Mouse (Mus musculus) limb, embryonic 15.5 days (tissue): ENCODE results near the gene Gpr161. TPM values are rescaled to one million over a fixed set of nuclear protein-coding genes. Genes with fewer than 3 reads are reported as not detected.

Experiments
- ATAC-seq: fragments of 200-750 bp; cut with Nextera tagmentation; 2 replicates; pipeline ENCODE4 v1.8.0; 2017; ENCODE audit warnings: low read depth, moderate TSS enrichment; ENCODE audit not compliant: insufficient number of reproducible peaks, low FRiP score, low TSS enrichment
- H3K27ac ChIP-seq: fragments of 300-500 bp; sonication (generic); 2 replicates; pipeline ENCODE4 v1.5.1; 2015; ENCODE audit warnings: moderate library complexity, mild to moderate bottlenecking, inconsistent platforms
- H3K27me3 ChIP-seq: fragments of 300-500 bp; sonication (generic); 2 replicates; pipeline ENCODE4 v1.6.1; 2015; ENCODE audit warnings: inconsistent platforms
- H3K36me3 ChIP-seq: fragments of 300-500 bp; sonication (generic); 2 replicates; pipeline ENCODE4 v1.6.1; 2015; ENCODE audit warnings: inconsistent platforms
- H3K4me1 ChIP-seq: fragments of 300-500 bp; sonication (generic); 2 replicates; pipeline ENCODE4 v1.6.1; 2015; ENCODE audit warnings: inconsistent platforms
- H3K4me2 ChIP-seq: fragments of 300-500 bp; sonication (generic); 2 replicates; pipeline ENCODE4 v1.6.1; 2015; ENCODE audit warnings: mild to moderate bottlenecking, inconsistent platforms
- H3K4me3 ChIP-seq: fragments of 300-500 bp; sonication (generic); 2 replicates; pipeline ENCODE4 v1.5.1; 2015; ENCODE audit warnings: mild to moderate bottlenecking, inconsistent platforms
- H3K9ac ChIP-seq: fragments of 300-500 bp; sonication (generic); 2 replicates; pipeline ENCODE4 v1.6.1; 2015; ENCODE audit warnings: inconsistent platforms
- H3K9me3 ChIP-seq: fragments of 300-500 bp; sonication (generic); 2 replicates; pipeline ENCODE4 v1.6.1; 2016; ENCODE audit warnings: inconsistent platforms
- WGBS: fragments of 180-500 bp; shearing (Covaris S2); methylation state at CpG from one replicate; pipeline ENCODE4 v1.1.7; 2015; 5-methylcytosine and 5-hydroxymethylcytosine counted together
- polyA plus RNA-seq: library from polyadenylated mRNA; unstranded; fragments of >200 nt; fragmentation: Nextera tagmentation; extraction: Ambion mirVana; gene quantifications from 2 replicates; pipeline ENCODE4 v1.2.1, GENCODE M21; 2015

Gpr161 gene
- polyA plus RNA-seq, 1 experiment from 2014 or later: 1.3 TPM

- H3K27me3 ChIP-seq: no peaks in the 10 kb centered on the region
- H3K36me3 ChIP-seq: no peaks in the 10 kb centered on the region
- no peak overlapping the region for H3K4me2 ChIP-seq
- H3K4me1 ChIP-seq: peaks cover 23% of the 10 kb centered on the region; the same call in 1 of the 2 replicates
- 66% methylated on average over 7 of the region's 7 CpGs for WGBS
- H3K4me3 ChIP-seq: no peak overlapping the region
- no peak overlapping the region for H3K27ac ChIP-seq
- H3K9ac ChIP-seq: no peak overlapping the region
- no peak for ATAC-seq
- H3K9me3 ChIP-seq: no peaks in the 10 kb centered on the region
Measured at GRCm38 (mm10) chr1:165284096-165284495, 11.5 kb upstream of the Gpr161 start.

- no peak overlapping the region for H3K4me2 ChIP-seq
- peaks cover 7% of the 10 kb centered on the region; the same call in 1 of the 2 replicates for H3K4me1 ChIP-seq
- H3K9me3 ChIP-seq: no peaks in the 10 kb centered on the region
- H3K9ac ChIP-seq: no peak overlapping the region
- H3K36me3 ChIP-seq: no peaks in the 10 kb centered on the region
- WGBS: 95% methylated on average over 9 of the region's 9 CpGs
- H3K27me3 ChIP-seq: no peaks in the 10 kb centered on the region
- no peak overlapping the region for H3K4me3 ChIP-seq
- no peak overlapping the region for H3K27ac ChIP-seq
- ATAC-seq: no peak
Measured at GRCm38 (mm10) chr1:165288165-165288564, 7.4 kb upstream of the Gpr161 start.

- 90% methylated on average over 4 of the region's 4 CpGs for WGBS
Measured at GRCm38 (mm10) chr1:165289831-165290230, 5.8 kb upstream of the Gpr161 start.

GRCm38 (mm10) chr1:165291606-165292005, 4.0 kb upstream of the Gpr161 start:
- Histone ChIP-seq H3K4me1 (no peaks in the 10 kb centered on the region), H3K27me3 (no peaks in the 10 kb centered on the region), H3K27ac (no peak overlapping the region), H3K4me3 (no peak overlapping the region), H3K9me3 (no peaks in the 10 kb centered on the region), H3K9ac (no peak overlapping the region), H3K4me2 (no peak overlapping the region), H3K36me3 (peaks cover 16% of the 10 kb centered on the region)
- no peak for ATAC-seq
- 69% methylated on average over 6 of the region's 6 CpGs for WGBS

More at GRCm38 (mm10) chr1:165289831-165290230, 5.8 kb upstream of the Gpr161 start:
- Histone ChIP-seq H3K4me1 (no peaks in the 10 kb centered on the region), H3K27ac (no peak overlapping the region), H3K4me3 (no peak overlapping the region), H3K27me3 (no peaks in the 10 kb centered on the region), H3K4me2 (no peak overlapping the region), H3K9me3 (no peaks in the 10 kb centered on the region), H3K9ac (no peak overlapping the region), H3K36me3 (peaks cover 4% of the 10 kb centered on the region)
- no peak for ATAC-seq

GRCm38 (mm10) chr1:165301108-165301507, 5.5 kb downstream of the Gpr161 start:
- WGBS: 62% methylated on average over 3 of the region's 3 CpGs

GRCm38 (mm10) chr1:165301567-165301966, 6.0 kb downstream of the Gpr161 start:
- H3K4me2 ChIP-seq: no peak overlapping the region
- no peaks in the 10 kb centered on the region for H3K9me3 ChIP-seq
- no peak overlapping the region for H3K9ac ChIP-seq
- H3K4me3 ChIP-seq: no peak overlapping the region
- WGBS: 82% methylated on average over 2 of the region's 2 CpGs
- peaks cover 5% of the 10 kb centered on the region; the same call in 1 of the 2 replicates for H3K4me1 ChIP-seq
- H3K36me3 ChIP-seq: peaks cover 6% of the 10 kb centered on the region
- no peaks in the 10 kb centered on the region for H3K27me3 ChIP-seq
- ATAC-seq: no peak
- peak overlapping the region; percentile 65; the same call in 1 of the 2 replicates for H3K27ac ChIP-seq

More at GRCm38 (mm10) chr1:165301108-165301507, 5.5 kb downstream of the Gpr161 start:
- peaks cover 5% of the 10 kb centered on the region; the same call in 1 of the 2 replicates for H3K4me1 ChIP-seq
- H3K9me3 ChIP-seq: no peaks in the 10 kb centered on the region
- no peak overlapping the region for H3K4me3 ChIP-seq
- H3K36me3 ChIP-seq: peaks cover 3% of the 10 kb centered on the region
- ATAC-seq: no peak
- no peaks in the 10 kb centered on the region for H3K27me3 ChIP-seq
- no peak overlapping the region for H3K9ac ChIP-seq
- no peak overlapping the region for H3K27ac ChIP-seq
- no peak overlapping the region for H3K4me2 ChIP-seq

GRCm38 (mm10) chr1:165302455-165303208, 7.0 kb downstream of the Gpr161 start:
- Histone ChIP-seq H3K27ac (peak overlapping the region; percentile 65), H3K4me3 (no peak overlapping the region), H3K4me1 (peaks cover 5% of the 10 kb centered on the region; the same call in 1 of the 2 replicates), H3K9me3 (no peaks in the 10 kb centered on the region), H3K27me3 (no peaks in the 10 kb centered on the region), H3K36me3 (peaks cover 11% of the 10 kb centered on the region), H3K4me2 (no peak overlapping the region), H3K9ac (0 out of 2 replicates have a peak overlapping the region, but pooled peaks have one; percentile 1)
- WGBS: 64% methylated on average over 13 of the region's 13 CpGs
- ATAC-seq: peak; percentile 74; the same call in 1 of the 2 replicates

- peak overlapping the region; percentile 65 for H3K27ac ChIP-seq
- 62% methylated on average over 6 of the region's 6 CpGs for WGBS
Measured at GRCm38 (mm10) chr1:165303209-165303608, 7.6 kb downstream of the Gpr161 start.

GRCm38 (mm10) chr1:165304341-165304740, 8.8 kb downstream of the Gpr161 start:
- Histone ChIP-seq H3K36me3 (peaks cover 11% of the 10 kb centered on the region), H3K4me2 (no peak overlapping the region), H3K27ac (no peak overlapping the region), H3K27me3 (no peaks in the 10 kb centered on the region), H3K4me1 (peaks cover 5% of the 10 kb centered on the region; the same call in 1 of the 2 replicates), H3K9ac (no peak overlapping the region), H3K4me3 (no peak overlapping the region), H3K9me3 (no peaks in the 10 kb centered on the region)
- WGBS: 89% methylated on average over 7 of the region's 7 CpGs
- no peak for ATAC-seq

More at GRCm38 (mm10) chr1:165303209-165303608, 7.6 kb downstream of the Gpr161 start:
- Histone ChIP-seq H3K27me3 (no peaks in the 10 kb centered on the region), H3K9me3 (no peaks in the 10 kb centered on the region), H3K4me2 (no peak overlapping the region), H3K4me3 (no peak overlapping the region), H3K4me1 (peaks cover 5% of the 10 kb centered on the region; the same call in 1 of the 2 replicates), H3K36me3 (peaks cover 11% of the 10 kb centered on the region), H3K9ac (no peak overlapping the region)
- no peak for ATAC-seq

- ATAC-seq: no peak
Measured at GRCm38 (mm10) chr1:165308180-165308579, 12.6 kb downstream of the Gpr161 start.

GRCm38 (mm10) chr1:165316361-165316760, 20.8 kb downstream of the Gpr161 start:
- Histone ChIP-seq H3K27me3 (no peaks in the 10 kb centered on the region), H3K27ac (no peak overlapping the region), H3K36me3 (peaks cover 33% of the 10 kb centered on the region), H3K4me3 (no peak overlapping the region), H3K9me3 (no peaks in the 10 kb centered on the region), H3K4me1 (peaks cover 14% of the 10 kb centered on the region), H3K4me2 (no peak overlapping the region), H3K9ac (no peak overlapping the region)
- ATAC-seq: no peak
- 65% methylated on average over 11 of the region's 11 CpGs for WGBS

More at GRCm38 (mm10) chr1:165308180-165308579, 12.6 kb downstream of the Gpr161 start:
- no peaks in the 10 kb centered on the region for H3K4me1 ChIP-seq
- H3K4me2 ChIP-seq: no peak overlapping the region
- WGBS: 73% methylated on average over 11 of the region's 11 CpGs
- no peak overlapping the region for H3K9ac ChIP-seq
- no peak overlapping the region for H3K27ac ChIP-seq
- peaks cover 33% of the 10 kb centered on the region for H3K36me3 ChIP-seq
- no peak overlapping the region for H3K4me3 ChIP-seq
- H3K27me3 ChIP-seq: no peaks in the 10 kb centered on the region
- no peaks in the 10 kb centered on the region for H3K9me3 ChIP-seq
